Comparison of ENCODE assay signal across 14 mouse cellular contexts in the genomic region with DNA sequence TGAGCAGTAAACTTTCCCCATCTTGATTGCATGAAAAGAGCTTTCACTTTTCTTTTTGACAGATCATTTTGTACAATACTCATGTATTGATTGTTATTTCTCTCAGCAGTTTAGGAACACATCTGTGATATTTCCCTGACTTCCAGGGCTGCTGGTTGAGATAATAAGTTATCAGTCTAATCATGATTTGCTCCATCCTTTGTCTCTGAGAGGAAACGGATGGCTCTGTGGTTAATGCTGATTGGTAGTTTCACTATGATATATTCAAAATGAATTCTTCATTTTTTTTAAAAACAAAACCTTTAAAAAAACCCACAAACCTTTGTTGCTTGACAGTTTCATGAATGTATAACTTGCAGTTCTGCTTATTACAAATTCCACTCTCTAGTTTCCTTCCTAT.
"Had no signal": no experiment of that assay in that cellular context is flagged by ENCODE, and none has a peak within 500 bp of the region (broad histone marks: within the 10 kb centered on the region; RNA-seq: fewer than 3 reads in every experiment).

No protein-coding gene starts in this region.

- H3K27ac ChIP-seq: midbrain, embryonic 10.5 days; midbrain, embryonic 12.5 days; neural tube, embryonic 12.5 days; stomach, embryonic 15.5 days; stomach, postnatal 0 days had no signal

- H3K4me3 ChIP-seq: midbrain, embryonic 10.5 days; midbrain, embryonic 12.5 days; neural tube, embryonic 12.5 days; stomach, embryonic 15.5 days had no signal

- H3K36me3 ChIP-seq: midbrain, embryonic 10.5 days; midbrain, embryonic 12.5 days; neural tube, embryonic 12.5 days; stomach, embryonic 15.5 days had no signal

- DNase-seq: lung, adult 18-20 months; lung, embryonic 14.5 days; lung, postnatal 10 days; lung, postnatal 4 days; midbrain, embryonic 14.5 days; right cerebral cortex, postnatal 14 days; thymus, adult 2 months; thymus, postnatal 25 days; thymus, postnatal 4 days had no signal

- H3K9ac ChIP-seq: lung, embryonic 14.5 days; midbrain, embryonic 12.5 days; neural tube, embryonic 12.5 days; stomach, embryonic 15.5 days had no signal

- H3K4me1 ChIP-seq: midbrain, embryonic 10.5 days; midbrain, embryonic 12.5 days; neural tube, embryonic 12.5 days had no signal

- H3K9me3 ChIP-seq: midbrain, embryonic 10.5 days; midbrain, embryonic 12.5 days; neural tube, embryonic 12.5 days; stomach, embryonic 15.5 days had no signal

- H3K27me3 ChIP-seq: midbrain, embryonic 12.5 days; neural tube, embryonic 12.5 days; stomach, embryonic 15.5 days had no signal

- H3K4me2 ChIP-seq: lung, embryonic 14.5 days; midbrain, embryonic 12.5 days; neural tube, embryonic 12.5 days; stomach, embryonic 15.5 days had no signal
